Mouse (Mus musculus): ENCODE measurements around the gene Snd1.

GRCm38 (mm10) chr6:28872421-28872795 is 397.5 kb downstream of the Snd1 start:
- TF ChIP-seq GATA1 (IDR thresholded peaks at IDR 0.05; ENCODE audit: borderline replicate concordance, low read length) (no peak), FLI1 (IDR thresholded peaks at IDR 0.05; ENCODE audit: low read length) (no peak)
